Mouse (Mus musculus) cortical plate, adult 2 months (tissue): Measurements from ENCODE around the gene Acot9.

Experiments
- CTCF ChIP-seq: fragments of 200-500 bp; IDR thresholded peaks from 2 replicates; pipeline ENCODE4 v1.5.1; 2011; ENCODE audit warnings: mild to moderate bottlenecking, control low read depth, low read length; ENCODE audit not compliant: insufficient read depth; ENCODE audit errors: extremely low read depth
- POLR2A ChIP-seq: fragments of 200-500 bp; IDR thresholded peaks from 2 replicates; pipeline ENCODE4 v1.6.1; 2011; ENCODE audit warnings: mild to moderate bottlenecking, low read length, control low read depth; ENCODE audit not compliant: insufficient read depth; ENCODE audit errors: extremely low read depth

GRCm38 (mm10) chrX:155262915-155263252 is 641 bp downstream of the Acot9 start:
- TF ChIP-seq CTCF: no peak
- TF ChIP-seq POLR2A: no peak
